Mouse (Mus musculus) G1E (cell line): Measurements from ENCODE around the gene Pla2g16.

Source experiments
- CTCF ChIP-seq: IDR thresholded peaks from 2 replicates; pipeline ENCODE4 v1.5.1; 2012; ENCODE audit warnings: low read depth, low read length, inconsistent platforms, mixed read lengths
- POLR2AphosphoS5 ChIP-seq: IDR thresholded peaks from 2 replicates; pipeline ENCODE4 v1.6.1; 2012; ENCODE audit warnings: low read depth, low read length, inconsistent platforms; ENCODE audit not compliant: insufficient replicate concordance

DNA sequence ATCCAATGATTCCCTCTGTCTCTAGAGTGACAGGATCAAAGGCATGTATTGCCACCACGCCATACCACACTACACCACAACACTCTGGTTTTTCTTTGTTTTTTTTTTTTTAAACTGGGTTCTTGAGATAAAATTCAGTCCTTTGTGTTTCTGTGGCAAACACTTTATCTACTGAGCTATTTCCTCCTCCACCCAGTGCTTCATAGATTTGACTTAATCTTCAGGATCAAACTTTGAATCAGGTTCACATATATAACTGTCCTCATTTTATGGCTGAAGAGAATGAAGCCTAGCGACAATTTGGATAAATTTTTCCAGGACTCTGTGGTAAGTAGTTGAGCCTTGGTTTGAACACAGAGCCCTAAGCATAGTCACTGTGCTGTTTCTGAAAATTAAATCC lies 6.4 kb downstream of the Pla2g16 start:
- no peak for TF ChIP-seq CTCF
- TF ChIP-seq POLR2AphosphoS5, result no peak
